Mouse (Mus musculus): ENCODE results near the gene Rasa1.

The Rasa1 gene

GRCm38 (mm10) chr13:85288843-85289713, at the start of gene Rasa1:
Gene Rasa1, minus strand, starts transcription at chr13:85289130.
- DNase-seq: peak; percentile 96

GRCm38 (mm10) chr13:85311547-85311946, 22.6 kb upstream of the Rasa1 start:
- DNase-seq: no peak

GRCm38 (mm10) chr13:85310968-85311367, 22.0 kb upstream of the Rasa1 start:
- no peak for DNase-seq

GRCm38 (mm10) chr13:85310483-85310882, 21.6 kb upstream of the Rasa1 start:
- no peak for DNase-seq

- no peak for DNase-seq
Measured at GRCm38 (mm10) chr13:85306039-85306438, 17.1 kb upstream of the Rasa1 start.

GRCm38 (mm10) chr13:85290651-85291050, 1.7 kb upstream of the Rasa1 start:
- DNase-seq: no peak

- no peak for DNase-seq
Measured at GRCm38 (mm10) chr13:85288574-85288842, 422 bp downstream of the Rasa1 start.

- no peak for DNase-seq
Measured at GRCm38 (mm10) chr13:85287876-85288573, 905 bp downstream of the Rasa1 start.

- no peak for DNase-seq
Measured at GRCm38 (mm10) chr13:85282626-85283025, 6.3 kb downstream of the Rasa1 start.

- DNase-seq: no peak
Measured at GRCm38 (mm10) chr13:85278951-85279350, 10.0 kb downstream of the Rasa1 start.

GRCm38 (mm10) chr13:85274572-85274971, 14.4 kb downstream of the Rasa1 start:
- no peak for DNase-seq

- DNase-seq: no peak
Measured at GRCm38 (mm10) chr13:85273788-85274187, 15.1 kb downstream of the Rasa1 start.

GRCm38 (mm10) chr13:85238760-85239159, 50.2 kb downstream of the Rasa1 start:
- no peak for DNase-seq

- no peak for DNase-seq
Measured at GRCm38 (mm10) chr13:85218656-85219055, 70.3 kb downstream of the Rasa1 start.

GRCm38 (mm10) chr13:85210353-85210752, 78.6 kb downstream of the Rasa1 start:
- DNase-seq: no peak

GRCm38 (mm10) chr13:85208656-85209055, 80.3 kb downstream of the Rasa1 start:
- DNase-seq: no peak

- no peak for DNase-seq
Measured at GRCm38 (mm10) chr13:85207493-85207892, 81.4 kb downstream of the Rasa1 start.

- DNase-seq: no peak
Measured at GRCm38 (mm10) chr13:85191253-85191652, 97.7 kb downstream of the Rasa1 start.

GRCm38 (mm10) chr13:85189644-85190121, 99.2 kb downstream of the Rasa1 start:
- no peak for DNase-seq

GRCm38 (mm10) chr13:85188903-85189643, 99.9 kb downstream of the Rasa1 start, which contains the start of gene Ccnh:
Gene Ccnh, plus strand, starts transcription at chr13:85189408.
- peak; percentile 93 for DNase-seq
